Mouse (Mus musculus) midbrain, postnatal 0 days (tissue): ENCODE measurements around the gene Bbox1. TPM values are rescaled to one million over a fixed set of nuclear protein-coding genes. Genes with fewer than 3 reads are reported as not detected.

Source experiments
- ATAC-seq: fragments of 200-750 bp; cut with Nextera tagmentation; 2 replicates; pipeline ENCODE4 v1.8.0; 2017; ENCODE audit warnings: moderate number of reproducible peaks, mild to moderate bottlenecking, moderate TSS enrichment, moderate library complexity; ENCODE audit not compliant: low FRiP score
- DNase-seq: peaks from one replicate; pipeline ENCODE4 v3.0.0-alpha.2; 2015; ENCODE audit warnings: low spot score
- H3K27ac ChIP-seq: fragments of 300-500 bp; sonication (generic); 2 replicates; pipeline ENCODE4 v1.5.1; 2014; ENCODE audit warnings: low read depth, mild to moderate bottlenecking, low read length, mixed read lengths
- H3K27me3 ChIP-seq: fragments of 300-500 bp; sonication (generic); 2 replicates; pipeline ENCODE4 v1.6.1; 2014; ENCODE audit warnings: low read length, control low read depth, mixed read lengths; ENCODE audit not compliant: insufficient read depth
- H3K36me3 ChIP-seq: fragments of 300-500 bp; sonication (generic); 2 replicates; pipeline ENCODE4 v1.6.1; 2014; ENCODE audit warnings: low read length, control low read depth, mixed read lengths; ENCODE audit not compliant: insufficient read depth
- H3K4me1 ChIP-seq: fragments of 300-500 bp; sonication (generic); 2 replicates; pipeline ENCODE4 v1.6.1; 2014; ENCODE audit warnings: mild to moderate bottlenecking, control low read depth, antibody characterized with exemption, low read length, mixed read lengths; ENCODE audit not compliant: insufficient read depth
- H3K4me2 ChIP-seq: fragments of 300-500 bp; sonication (generic); 2 replicates; pipeline ENCODE4 v1.6.1; 2014; ENCODE audit warnings: low read depth, mild to moderate bottlenecking, low read length, mixed read lengths; ENCODE audit not compliant: poor library complexity, severe bottlenecking
- H3K4me3 ChIP-seq: fragments of 300-500 bp; sonication (generic); 2 replicates; pipeline ENCODE4 v1.5.1; 2014; ENCODE audit warnings: low read depth, mild to moderate bottlenecking, low read length, moderate library complexity
- H3K9ac ChIP-seq: fragments of 300-500 bp; sonication (generic); replicated peaks from 2 replicates; pipeline ENCODE4 v1.6.1; 2014; ENCODE audit warnings: mild to moderate bottlenecking, low read length, moderate library complexity, mixed read lengths; ENCODE audit not compliant: poor library complexity, severe bottlenecking
- H3K9me3 ChIP-seq: fragments of 300-500 bp; sonication (generic); 2 replicates; pipeline ENCODE4 v1.6.1; 2016; ENCODE audit warnings: low read length, control low read depth
- CTCF ChIP-seq: IDR thresholded peaks from 2 replicates; pipeline ENCODE4 v1.5.1; 2016; ENCODE audit warnings: antibody characterized with exemption, mild to moderate bottlenecking
- WGBS: fragments of 180-500 bp; shearing (Covaris S2); extraction: QIAGEN DNeasy Blood & Tissue Kit; methylation state at CpG from one replicate; pipeline ENCODE4 v1.1.7; 2014; 5-methylcytosine and 5-hydroxymethylcytosine counted together
- polyA plus RNA-seq: library from polyadenylated mRNA; unstranded; fragments of >200 nt; fragmentation: Nextera tagmentation; extraction: Ambion mirVana; gene quantifications from 2 replicates; pipeline ENCODE4 v1.2.1, GENCODE M21; 2015
- total RNA-seq: library from RNA; depleted of rRNA; stranded (reverse); fragments of >200 nt; gene quantifications from 2 replicates; pipeline ENCODE4 v1.2.3, GENCODE M21; 2014

Gene Bbox1
- total and polyA plus RNA-seq, 2 experiments from 2014 or later, result 2.4 to 3.0 TPM

- Histone ChIP-seq H3K36me3 (no peaks in the 10 kb centered on the region), H3K4me2 (no peak overlapping the region), H3K4me1 (no peaks in the 10 kb centered on the region), H3K9ac (no peak overlapping the region), H3K27ac (no peak overlapping the region), H3K9me3 (no peaks in the 10 kb centered on the region), H3K27me3 (no peaks in the 10 kb centered on the region), H3K4me3 (no peak overlapping the region)
- WGBS, result 89% methylated on average over 5 of the region's 5 CpGs
- ATAC-seq (no peak), DNase-seq (no peak)
- TF ChIP-seq CTCF, result no peak
These were observed 286 bp downstream of the Bbox1 start for GRCm38 (mm10) chr2:110314074-110314473.

GRCm38 (mm10) chr2:110313305-110313824 is 995 bp downstream of the Bbox1 start:
- Histone ChIP-seq H3K4me2 (no peak overlapping the region), H3K4me3 (no peak overlapping the region), H3K9ac (no peak overlapping the region), H3K9me3 (no peaks in the 10 kb centered on the region), H3K36me3 (no peaks in the 10 kb centered on the region), H3K27ac (no peak overlapping the region), H3K4me1 (no peaks in the 10 kb centered on the region), H3K27me3 (no peaks in the 10 kb centered on the region)
- no peak for ATAC-seq
- TF ChIP-seq CTCF, result no peak
- WGBS, result 53% methylated on average over 2 of the region's 2 CpGs
- no peak for DNase-seq

- 84% methylated on average over 12 of the region's 12 CpGs for WGBS
- Histone ChIP-seq H3K9me3 (no peaks in the 10 kb centered on the region), H3K36me3 (no peaks in the 10 kb centered on the region), H3K4me1 (no peaks in the 10 kb centered on the region), H3K27me3 (no peaks in the 10 kb centered on the region), H3K9ac (no peak overlapping the region), H3K4me2 (no peak overlapping the region), H3K4me3 (no peak overlapping the region), H3K27ac (no peak overlapping the region)
- ATAC-seq, result no peak
- DNase-seq, result no peak
- TF ChIP-seq CTCF, result no peak
These were observed 8.7 kb downstream of the Bbox1 start for GRCm38 (mm10) chr2:110305358-110306283.

GRCm38 (mm10) chr2:110302261-110302660 is 12.1 kb downstream of the Bbox1 start:
- H3K27ac ChIP-seq, result no peak overlapping the region
- H3K4me3 ChIP-seq, result no peak overlapping the region
- no peaks in the 10 kb centered on the region for H3K4me1 ChIP-seq
- H3K9me3 ChIP-seq, result no peaks in the 10 kb centered on the region
- 67% methylated on average over 2 of the region's 2 CpGs for WGBS
- TF ChIP-seq CTCF, result no peak
- no peaks in the 10 kb centered on the region for H3K27me3 ChIP-seq
- no peak overlapping the region for H3K9ac ChIP-seq
- no peak for DNase-seq
- no peak for ATAC-seq
- H3K36me3 ChIP-seq, result no peaks in the 10 kb centered on the region
- H3K4me2 ChIP-seq, result no peak overlapping the region

- no peak overlapping the region for H3K9ac ChIP-seq
- DNase-seq (no peak), ATAC-seq (no peak)
- H3K27me3 ChIP-seq, result no peaks in the 10 kb centered on the region
- H3K4me3 ChIP-seq, result no peak overlapping the region
- no peaks in the 10 kb centered on the region for H3K4me1 ChIP-seq
- no peak overlapping the region for H3K27ac ChIP-seq
- WGBS, result 74% methylated on average over 3 of the region's 3 CpGs
- TF ChIP-seq CTCF, result no peak
- H3K36me3 ChIP-seq, result no peaks in the 10 kb centered on the region
- no peaks in the 10 kb centered on the region for H3K9me3 ChIP-seq
- H3K4me2 ChIP-seq, result no peak overlapping the region
These were observed 13.0 kb downstream of the Bbox1 start for GRCm38 (mm10) chr2:110301314-110301713.

- H3K4me3 ChIP-seq, result no peak overlapping the region
- ATAC-seq (no peak), DNase-seq (no peak)
- H3K4me1 ChIP-seq, result no peaks in the 10 kb centered on the region
- H3K9ac ChIP-seq, result no peak overlapping the region
- no peaks in the 10 kb centered on the region for H3K27me3 ChIP-seq
- no peaks in the 10 kb centered on the region for H3K36me3 ChIP-seq
- H3K27ac ChIP-seq, result no peak overlapping the region
- 91% methylated on average over 3 of the region's 3 CpGs for WGBS
- H3K9me3 ChIP-seq, result no peaks in the 10 kb centered on the region
- no peak for TF ChIP-seq CTCF
- H3K4me2 ChIP-seq, result no peak overlapping the region
These were observed 19.4 kb downstream of the Bbox1 start for GRCm38 (mm10) chr2:110294927-110295326.
